Mouse (Mus musculus): ENCODE data around the gene 1700021F05Rik.

1700021F05Rik gene

GRCm38 (mm10) chr10:43540442-43541152, at the start of gene 1700021F05Rik:
TSS of gene 1700021F05Rik (minus strand) at chr10:43540994.
- DNase-seq (ENCODE audit: low spot score in 2 of 2) = peak; percentile 97 to 98

DNA sequence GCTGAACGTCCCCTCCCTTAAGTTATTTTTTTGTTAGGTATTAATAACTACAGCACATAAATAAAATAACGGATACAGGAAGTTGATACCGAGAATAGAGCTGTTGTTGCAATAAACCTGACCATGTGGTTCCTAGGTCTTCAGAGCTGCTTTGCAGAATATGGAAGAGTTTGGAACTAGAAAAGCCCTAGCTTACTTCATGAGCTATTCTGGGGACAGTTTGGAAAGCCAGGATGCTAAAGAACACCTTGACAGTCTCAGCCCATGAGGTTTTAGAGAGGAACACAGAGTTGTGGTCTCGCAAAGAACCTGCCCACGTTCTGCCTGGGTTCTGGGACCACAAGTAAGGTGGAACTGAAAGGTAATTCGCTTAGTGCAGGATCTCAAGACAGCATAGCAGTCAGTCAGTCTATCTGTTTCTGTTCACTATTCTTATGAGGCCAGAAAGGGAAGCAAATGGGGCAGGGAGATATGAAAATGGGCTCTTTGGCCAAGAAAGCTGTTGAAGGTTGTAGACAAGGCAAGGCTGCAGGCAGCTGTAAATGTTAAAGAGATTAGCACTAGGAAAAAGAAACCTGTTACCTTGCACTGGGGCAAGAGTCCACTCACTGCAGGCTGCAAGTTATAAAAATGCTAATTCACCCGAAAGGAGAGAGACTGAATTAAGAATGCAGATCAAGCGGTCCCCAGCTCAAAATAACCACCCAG, 47.8 kb upstream of the 1700021F05Rik start:
- DNase-seq (ENCODE audit: low spot score in 2 of 2) = no peak

GRCm38 (mm10) chr10:43584538-43584937, 43.7 kb upstream of the 1700021F05Rik start:
- no peak for DNase-seq (ENCODE audit: low spot score in 2 of 2)

- no peak for DNase-seq (ENCODE audit: low spot score in 2 of 2)
Observed at GRCm38 (mm10) chr10:43581260-43581659, 40.5 kb upstream of the 1700021F05Rik start.

GRCm38 (mm10) chr10:43580649-43581078, 39.9 kb upstream of the 1700021F05Rik start:
- DNase-seq (ENCODE audit: low spot score in 2 of 2) = peak in 1 of 2 experiments; percentile 51

GRCm38 (mm10) chr10:43579381-43580261, 38.8 kb upstream of the 1700021F05Rik start:
- DNase-seq (ENCODE audit: low spot score in 2 of 2) = peak in 1 of 2 experiments; percentile 47

GRCm38 (mm10) chr10:43578754-43579380, 38.1 kb upstream of the 1700021F05Rik start:
- DNase-seq (ENCODE audit: low spot score in 2 of 2) = peak; percentile 50 to 79

DNA sequence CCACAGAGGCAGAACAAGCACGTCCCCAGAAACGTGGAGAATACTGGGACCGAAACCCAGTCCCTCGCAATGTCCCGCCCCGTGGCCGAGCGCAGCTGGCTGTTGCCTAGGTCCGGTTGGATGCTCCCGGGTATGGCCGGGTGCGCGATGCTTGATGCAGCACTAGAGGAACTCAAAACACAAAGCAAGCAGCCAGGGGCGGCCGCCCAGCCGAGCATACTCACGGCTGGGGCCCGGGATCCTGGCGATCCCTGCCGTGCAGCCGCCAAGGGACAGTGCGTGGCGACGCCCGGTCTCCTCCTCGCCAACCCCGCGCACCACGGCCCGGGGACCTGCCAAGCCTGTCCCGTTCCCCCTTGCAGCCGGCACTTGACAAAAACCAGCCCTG, 37.6 kb upstream of the 1700021F05Rik start:
- DNase-seq (ENCODE audit: low spot score in 2 of 2) = peak; percentile 31 to 62

DNA sequence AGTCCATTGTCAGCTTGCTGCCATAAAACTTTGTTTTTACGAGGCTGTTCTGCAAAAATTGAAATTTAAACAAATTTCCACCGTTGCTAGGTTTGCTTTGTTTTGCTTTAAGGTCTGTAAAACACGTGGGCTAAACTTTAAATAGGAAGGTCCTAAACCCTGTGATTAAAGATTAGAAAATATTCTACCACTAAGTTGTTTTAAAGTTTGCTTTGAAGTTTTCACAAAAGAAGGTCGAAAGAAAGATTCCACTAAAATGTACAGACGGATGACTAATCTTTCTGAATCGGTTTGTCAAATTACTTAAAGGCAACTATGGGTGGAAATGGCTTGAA, 37.2 kb upstream of the 1700021F05Rik start, which contains the start of gene Cd24a:
TSS of gene Cd24a (plus strand) at position 288 of the 335 bp plus-strand sequence.
- DNase-seq (ENCODE audit: low spot score in 2 of 2) = no peak

DNA sequence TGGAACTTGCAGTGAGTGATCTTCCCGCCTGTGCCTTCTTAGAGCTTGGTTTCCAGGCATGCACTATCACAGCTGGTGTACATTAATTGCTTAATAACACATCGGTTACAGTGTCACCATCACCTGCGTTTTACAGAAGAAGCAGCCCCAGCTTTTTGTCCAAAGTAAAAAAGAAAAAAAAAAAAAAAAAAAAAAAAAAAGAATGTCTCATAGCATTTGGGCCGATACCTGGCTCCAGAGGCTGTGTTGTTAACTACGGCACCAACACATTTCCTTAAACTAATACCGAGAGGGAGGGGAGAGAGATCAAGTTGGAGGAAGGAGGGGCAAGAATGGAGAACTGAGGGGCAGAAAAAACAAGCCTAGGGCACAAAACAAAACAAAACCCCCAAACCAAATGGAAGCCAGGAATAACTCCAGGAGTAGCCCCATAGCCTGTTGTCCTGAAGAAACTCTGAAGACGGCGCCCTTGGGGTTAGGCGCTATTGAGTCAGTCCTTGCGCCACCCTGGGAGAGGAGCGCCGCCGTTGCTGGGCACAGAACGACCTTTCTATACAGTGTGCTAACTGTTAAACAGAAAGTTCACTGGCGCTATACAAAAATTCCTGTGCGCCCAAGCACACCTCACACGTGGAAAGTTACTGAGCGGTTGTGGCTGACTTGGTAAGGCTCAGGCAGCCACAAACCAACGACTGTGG, 36.7 kb upstream of the 1700021F05Rik start:
- DNase-seq (ENCODE audit: low spot score in 2 of 2) = no peak

DNA sequence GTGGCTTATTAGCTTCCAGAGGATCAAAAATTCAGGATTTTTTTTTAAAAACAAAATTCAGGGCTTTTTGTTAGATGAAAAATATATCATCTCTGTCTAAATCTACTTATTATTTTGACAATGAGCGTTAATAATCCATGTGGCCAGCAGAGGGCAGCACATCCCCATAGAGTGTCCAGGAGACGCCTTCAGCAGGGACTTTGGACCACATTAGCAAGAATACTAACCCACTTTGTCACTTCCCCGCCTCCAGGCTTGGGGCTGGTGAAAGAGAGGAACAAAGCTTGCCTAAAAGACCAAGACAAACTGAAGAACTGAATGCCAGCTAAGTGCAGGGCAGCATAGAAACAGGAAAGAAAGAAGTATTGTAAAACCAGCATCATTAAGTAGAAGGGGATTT, 34.2 kb upstream of the 1700021F05Rik start:
- peak; percentile 71 to 86 for DNase-seq (ENCODE audit: low spot score in 2 of 2)

DNA sequence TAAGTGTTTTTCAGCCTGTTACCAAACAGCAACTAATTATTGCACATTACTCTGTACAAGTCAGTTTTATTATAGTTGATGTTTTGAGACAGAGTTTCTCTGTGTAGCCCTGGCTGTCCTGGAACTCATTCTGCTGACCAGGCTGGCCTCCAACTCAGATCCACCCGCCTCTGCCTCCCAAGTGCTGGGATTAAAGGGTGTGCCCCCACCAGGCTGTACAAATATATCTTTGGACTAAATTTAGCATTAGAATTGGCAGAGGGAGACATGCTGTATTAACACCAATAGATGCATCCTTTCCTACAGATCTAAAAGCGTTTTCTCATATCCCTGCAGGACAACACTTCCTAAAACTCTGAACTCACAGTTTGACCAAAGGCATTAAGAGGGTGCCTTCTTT, 33.6 kb upstream of the 1700021F05Rik start:
- no peak for DNase-seq (ENCODE audit: low spot score in 2 of 2)

GRCm38 (mm10) chr10:43561311-43561710, 20.5 kb upstream of the 1700021F05Rik start:
- no peak for DNase-seq (ENCODE audit: low spot score in 2 of 2)

GRCm38 (mm10) chr10:43560765-43561164, 20.0 kb upstream of the 1700021F05Rik start:
- no peak for DNase-seq (ENCODE audit: low spot score in 2 of 2)

- no peak for DNase-seq (ENCODE audit: low spot score in 2 of 2)
Observed at GRCm38 (mm10) chr10:43559313-43559712, 18.5 kb upstream of the 1700021F05Rik start.

DNA sequence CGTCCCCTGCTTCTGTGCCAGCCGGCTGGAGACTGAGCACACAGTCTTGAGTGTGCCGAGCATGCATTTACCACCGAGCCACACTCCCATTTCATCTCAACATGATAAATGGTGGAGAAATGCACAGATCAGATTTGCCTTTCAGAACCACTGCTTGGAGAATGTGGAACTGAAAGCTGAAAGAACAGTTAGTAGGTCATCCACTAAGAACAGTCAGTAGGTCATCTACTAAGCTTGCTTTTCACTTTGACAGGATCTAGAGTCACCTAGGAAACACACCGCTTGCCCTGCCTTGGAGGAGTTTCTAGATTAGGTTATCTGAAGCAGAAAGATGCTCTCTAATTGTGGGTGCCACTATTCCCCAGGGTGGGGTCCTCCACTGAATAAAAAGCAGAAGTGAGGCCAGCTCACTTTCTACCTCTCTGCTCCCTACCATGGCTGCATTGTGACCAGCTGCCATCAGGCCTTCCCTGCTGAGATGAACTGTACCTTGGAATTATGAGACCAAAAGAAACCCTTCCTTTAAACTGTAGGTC, 16.9 kb upstream of the 1700021F05Rik start:
- DNase-seq (ENCODE audit: low spot score in 2 of 2) = no peak

GRCm38 (mm10) chr10:43551388-43551787, 10.6 kb upstream of the 1700021F05Rik start:
- DNase-seq (ENCODE audit: low spot score in 2 of 2) = no peak

DNA sequence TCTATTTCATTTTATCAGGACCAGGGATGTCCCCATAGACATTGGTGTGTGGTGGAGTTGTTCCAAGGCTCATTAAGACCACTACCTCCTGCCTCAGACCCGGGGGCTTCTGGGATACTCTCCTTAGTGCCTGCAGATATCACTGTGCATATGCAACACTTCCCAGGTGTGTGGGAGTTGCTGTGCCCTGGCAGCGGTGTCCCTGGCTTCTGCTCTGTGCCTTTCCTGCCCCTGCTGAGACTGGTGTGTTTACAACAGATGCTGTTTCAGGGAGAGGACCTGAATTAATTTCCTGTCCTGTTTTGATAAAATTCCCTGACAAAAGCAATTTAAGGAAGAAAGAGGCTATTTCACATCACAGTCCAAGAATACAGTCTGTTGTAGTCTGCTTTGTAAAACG, 10.1 kb upstream of the 1700021F05Rik start:
- DNase-seq (ENCODE audit: low spot score in 2 of 2) = no peak

DNA sequence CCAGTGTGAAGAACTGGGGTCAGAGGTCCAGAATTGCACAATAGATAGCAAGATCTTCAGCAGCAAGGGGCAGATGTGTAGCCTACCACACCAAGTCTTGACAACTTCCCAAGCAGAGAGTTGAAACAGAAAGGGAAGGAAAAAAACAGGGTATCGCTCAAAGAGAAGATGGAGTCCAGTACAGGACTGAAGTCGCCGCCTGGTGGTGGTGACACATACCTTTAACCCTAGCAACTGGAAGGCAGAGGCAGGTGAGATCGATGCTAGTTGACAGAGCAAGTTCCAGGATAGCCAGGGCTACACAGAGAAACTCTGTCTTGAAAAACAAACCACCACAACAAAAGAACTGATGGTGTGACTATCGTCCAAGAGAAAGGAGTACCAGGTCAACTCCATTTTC, 8.6 kb upstream of the 1700021F05Rik start:
- DNase-seq (ENCODE audit: low spot score in 2 of 2) = no peak

- DNase-seq (ENCODE audit: low spot score in 2 of 2) = no peak
Observed at GRCm38 (mm10) chr10:43541153-43541544, 355 bp upstream of the 1700021F05Rik start.

Data from cerebellum, postnatal 4 days (tissue).